Mouse (Mus musculus): ENCODE data around the gene Sohlh1. TPM values are rescaled to one million over a fixed set of nuclear protein-coding genes. Genes with fewer than 3 reads are reported as not detected.

The Sohlh1 gene
- polyA plus RNA-seq, 1 experiment from 2014 or later, result not detected

DNA sequence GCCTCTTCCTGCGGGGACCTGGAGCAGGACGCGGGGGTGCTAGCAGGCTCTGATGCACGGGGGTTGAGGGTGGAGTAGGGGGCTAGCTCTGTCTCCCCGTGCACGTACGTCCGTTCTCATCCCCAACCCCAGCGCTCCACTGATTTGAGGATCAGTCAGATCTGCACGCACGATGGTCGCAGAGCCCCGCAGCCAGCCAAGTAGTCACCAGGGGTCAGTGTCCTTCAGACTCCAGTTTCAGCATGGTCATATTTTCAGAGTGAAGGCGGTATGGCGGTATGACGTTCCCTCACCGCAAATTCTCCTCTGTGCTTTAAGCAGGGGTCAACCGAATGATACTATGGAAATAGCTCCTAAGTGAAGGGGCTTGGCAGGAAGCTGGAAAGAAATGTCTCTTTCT is 17.2 kb upstream of the Sohlh1 start:
- H3K4me2 ChIP-seq (replicated peaks), result peak overlapping the region; percentile 96
- H3K4me1 ChIP-seq, result peaks cover 14% of the 10 kb centered on the region
- H3K4me3 ChIP-seq, result peak overlapping the region; percentile 42
- ATAC-seq (ENCODE audit: insufficient number of reproducible peaks, insufficient read depth, low FRiP score, low TSS enrichment), result no peak
- WGBS, result 6% methylated on average over 18 of the region's 18 CpGs
- peaks cover 43% of the 10 kb centered on the region for H3K27me3 ChIP-seq
- H3K9me3 ChIP-seq, result no peaks in the 10 kb centered on the region
- H3K27ac ChIP-seq, result no peak overlapping the region
- 0 out of 2 replicates have a peak overlapping the region, but pooled peaks have one; percentile 15 for H3K9ac ChIP-seq
- no peaks in the 10 kb centered on the region for H3K36me3 ChIP-seq

DNA sequence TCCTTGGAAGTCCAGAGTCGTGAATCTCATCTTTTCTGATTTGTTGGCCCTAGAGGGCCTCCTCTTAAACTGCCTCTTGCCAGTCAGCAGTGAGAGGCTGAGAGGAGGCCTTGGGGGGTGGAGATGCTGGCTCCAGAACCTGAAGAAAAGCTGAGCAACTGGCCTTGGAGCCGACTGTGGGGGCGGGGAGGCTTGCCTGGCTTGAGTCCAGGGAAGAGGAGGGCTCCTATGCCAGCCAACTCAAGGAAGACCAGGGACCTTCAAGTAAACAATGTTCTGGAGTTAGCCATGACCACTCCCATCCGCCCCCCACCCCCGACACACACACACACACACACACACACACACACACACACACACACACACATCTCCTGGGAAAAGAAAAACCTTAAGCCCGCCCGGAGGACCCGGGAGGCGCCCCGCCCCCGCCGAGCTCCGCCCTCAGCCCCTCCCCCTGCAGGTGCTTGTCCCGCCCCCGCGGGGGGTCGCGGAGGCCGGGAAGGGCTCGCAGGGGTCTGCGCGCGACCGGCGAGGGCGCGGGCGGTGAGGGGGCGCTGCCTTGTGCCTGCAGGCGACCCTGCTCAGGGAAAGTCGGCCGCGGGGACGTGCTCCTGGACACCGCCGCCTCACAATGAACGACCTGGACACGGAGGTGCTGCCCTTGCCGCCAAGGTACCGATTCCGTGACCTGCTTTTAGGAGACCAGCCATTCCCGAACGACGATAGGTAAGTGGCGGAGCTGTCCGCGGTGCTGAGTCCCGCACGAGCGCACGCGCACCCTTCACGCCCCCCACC is 16.5 kb upstream of the Sohlh1 start, which contains the start of gene Kcnt1:
TSS of gene Kcnt1 (plus strand) at position 398 of the 795 bp plus-strand sequence.
- under 1% methylated on average over 47 of the region's 53 CpGs for WGBS
- peaks cover 43% of the 10 kb centered on the region for H3K27me3 ChIP-seq
- H3K4me3 ChIP-seq, result peak within 1 kb of the TSS; percentile 42
- no peaks in the 10 kb centered on the region for H3K9me3 ChIP-seq
- H3K4me1 ChIP-seq, result peaks cover 14% of the 10 kb centered on the region
- no peak within 1 kb of the TSS for H3K27ac ChIP-seq
- peak within 1 kb of the TSS; percentile 15; the same call in 1 of the 2 replicates for H3K9ac ChIP-seq
- no peaks in the 10 kb centered on the region for H3K36me3 ChIP-seq
- peak within 1 kb of the TSS; percentile 96 for H3K4me2 ChIP-seq (replicated peaks)
- ATAC-seq (ENCODE audit: insufficient number of reproducible peaks, insufficient read depth, low FRiP score, low TSS enrichment), result no peak

- Histone ChIP-seq H3K27me3 (peaks cover 43% of the 10 kb centered on the region), H3K9ac (no peak overlapping the region), H3K4me3 (no peak overlapping the region), H3K4me1 (peaks cover 14% of the 10 kb centered on the region), H3K9me3 (no peaks in the 10 kb centered on the region), H3K27ac (no peak overlapping the region), H3K4me2 (replicated peaks) (peak overlapping the region; percentile 96), H3K36me3 (no peaks in the 10 kb centered on the region)
- no peak for ATAC-seq (ENCODE audit: insufficient number of reproducible peaks, insufficient read depth, low FRiP score, low TSS enrichment)
- WGBS, result 67% methylated on average over 5 of the region's 5 CpGs
These were observed 15.7 kb upstream of the Sohlh1 start for GRCm38 (mm10) chr2:25862696-25863270.

- Histone ChIP-seq H3K4me3 (no peak overlapping the region), H3K4me2 (replicated peaks) (no peak overlapping the region), H3K27me3 (peaks cover 43% of the 10 kb centered on the region), H3K4me1 (peaks cover 14% of the 10 kb centered on the region), H3K27ac (no peak overlapping the region), H3K36me3 (no peaks in the 10 kb centered on the region), H3K9ac (no peak overlapping the region), H3K9me3 (no peaks in the 10 kb centered on the region)
- WGBS, result 64% methylated on average over 2 of the region's 2 CpGs
- ATAC-seq (ENCODE audit: insufficient number of reproducible peaks, insufficient read depth, low FRiP score, low TSS enrichment), result no peak
These were observed 15.0 kb upstream of the Sohlh1 start for GRCm38 (mm10) chr2:25862038-25862437.

DNA sequence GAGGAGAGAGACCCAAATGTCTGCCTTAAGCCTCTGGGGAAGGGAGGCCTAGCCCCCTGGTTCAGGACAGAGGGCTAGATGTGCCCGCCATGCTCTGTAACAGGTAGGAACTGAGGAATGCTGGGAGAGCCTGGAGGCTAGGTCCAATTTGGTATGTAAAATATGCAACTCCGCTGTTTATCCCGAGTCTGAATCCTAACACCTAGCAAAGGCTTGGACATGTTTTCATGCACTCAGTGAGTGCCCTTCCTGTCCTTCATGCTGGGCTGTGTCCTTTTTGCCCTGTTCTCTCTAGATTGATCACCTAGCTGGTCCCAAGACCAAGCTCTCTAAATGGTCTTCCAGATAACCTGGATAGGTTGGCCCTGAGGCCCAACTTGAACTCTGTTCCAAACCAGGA is 12.8 kb upstream of the Sohlh1 start:
- Histone ChIP-seq H3K4me3 (no peak overlapping the region), H3K27me3 (peaks cover 25% of the 10 kb centered on the region), H3K9ac (no peak overlapping the region), H3K4me1 (peaks cover 14% of the 10 kb centered on the region), H3K9me3 (no peaks in the 10 kb centered on the region), H3K27ac (no peak overlapping the region), H3K36me3 (no peaks in the 10 kb centered on the region), H3K4me2 (replicated peaks) (no peak overlapping the region)
- ATAC-seq (ENCODE audit: insufficient number of reproducible peaks, insufficient read depth, low FRiP score, low TSS enrichment), result no peak
- WGBS, result 72% methylated on average over 3 of the region's 3 CpGs

DNA sequence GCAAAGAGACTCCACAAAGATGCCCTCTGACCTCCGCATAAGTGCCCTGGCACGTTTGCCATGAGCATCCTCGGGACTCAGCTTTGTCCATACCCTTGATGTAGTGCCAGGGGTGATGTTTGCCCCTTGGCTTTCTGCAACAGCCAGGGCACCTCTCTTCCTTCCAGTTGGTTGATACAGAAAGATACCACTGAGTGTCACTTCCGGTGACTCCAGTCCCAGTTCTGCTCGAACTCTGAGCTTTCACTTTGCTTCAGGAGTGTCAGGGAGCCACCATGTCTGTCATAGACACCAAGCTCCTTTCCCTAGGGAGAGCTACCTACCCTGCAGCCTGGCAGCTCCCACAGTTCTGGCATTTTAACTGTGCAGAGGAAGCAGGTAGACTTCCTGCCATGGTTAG is 7.0 kb upstream of the Sohlh1 start:
- Histone ChIP-seq H3K27me3 (no peaks in the 10 kb centered on the region), H3K4me1 (no peaks in the 10 kb centered on the region), H3K36me3 (no peaks in the 10 kb centered on the region), H3K9me3 (no peaks in the 10 kb centered on the region), H3K27ac (no peak overlapping the region), H3K9ac (no peak overlapping the region), H3K4me2 (replicated peaks) (no peak overlapping the region), H3K4me3 (no peak overlapping the region)
- WGBS, result 77% methylated on average over 5 of the region's 5 CpGs
- ATAC-seq (ENCODE audit: insufficient number of reproducible peaks, insufficient read depth, low FRiP score, low TSS enrichment), result no peak

DNA sequence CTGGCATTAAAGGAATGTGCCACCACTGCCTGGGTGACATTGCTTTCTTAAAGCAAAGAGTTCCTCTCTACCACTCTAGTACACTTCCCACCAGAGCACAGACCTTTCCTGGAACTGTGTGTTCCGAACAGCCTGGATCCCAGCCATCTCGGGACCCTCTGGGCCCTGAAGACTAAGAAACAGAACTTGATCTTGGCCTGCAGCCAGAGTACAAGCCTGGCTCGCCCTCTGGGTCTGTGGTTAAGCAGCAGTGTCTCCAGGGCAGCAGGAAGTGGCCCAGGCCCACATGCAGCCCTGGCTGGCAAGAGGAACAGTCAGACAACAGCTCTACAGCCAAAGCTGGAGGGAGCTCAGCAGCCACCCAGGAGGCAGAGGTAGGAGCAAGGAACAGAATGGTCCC is 5.6 kb upstream of the Sohlh1 start:
- Histone ChIP-seq H3K4me1 (no peaks in the 10 kb centered on the region), H3K27ac (no peak overlapping the region), H3K9me3 (no peaks in the 10 kb centered on the region), H3K9ac (no peak overlapping the region), H3K36me3 (no peaks in the 10 kb centered on the region), H3K4me3 (no peak overlapping the region), H3K4me2 (replicated peaks) (no peak overlapping the region), H3K27me3 (no peaks in the 10 kb centered on the region)
- WGBS, result 45% methylated on average over 3 of the region's 3 CpGs
- no peak for ATAC-seq (ENCODE audit: insufficient number of reproducible peaks, insufficient read depth, low FRiP score, low TSS enrichment)

DNA sequence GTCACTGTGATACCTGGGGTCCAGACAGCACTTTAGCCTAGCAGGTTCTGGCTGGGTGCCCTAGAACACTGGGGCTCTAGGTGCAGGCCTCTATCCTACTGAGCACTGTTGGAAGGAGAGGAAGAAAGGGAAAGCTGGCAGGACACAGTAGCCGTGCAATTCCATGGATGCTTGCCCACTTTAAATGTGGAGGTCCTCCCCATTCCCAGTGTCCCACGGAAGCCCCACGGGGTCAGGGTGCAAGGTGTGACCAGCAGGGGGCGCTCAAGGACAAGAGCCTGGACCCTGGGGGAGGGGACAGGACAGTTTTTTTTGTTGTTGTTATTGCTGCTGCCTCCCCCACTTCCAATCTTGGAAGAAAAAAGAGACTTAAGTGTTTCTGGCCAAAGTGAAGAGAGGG is 3.3 kb upstream of the Sohlh1 start:
- H3K4me1 ChIP-seq, result no peaks in the 10 kb centered on the region
- no peak overlapping the region for H3K9ac ChIP-seq
- no peak overlapping the region for H3K4me2 ChIP-seq (replicated peaks)
- no peaks in the 10 kb centered on the region for H3K27me3 ChIP-seq
- no peak for ATAC-seq (ENCODE audit: insufficient number of reproducible peaks, insufficient read depth, low FRiP score, low TSS enrichment)
- no peaks in the 10 kb centered on the region for H3K36me3 ChIP-seq
- H3K9me3 ChIP-seq, result no peaks in the 10 kb centered on the region
- no peak overlapping the region for H3K4me3 ChIP-seq
- no peak overlapping the region for H3K27ac ChIP-seq
- WGBS, result 17% methylated on average over 4 of the region's 4 CpGs

GRCm38 (mm10) chr2:25846516-25846915 is 532 bp downstream of the Sohlh1 start:
- no peak overlapping the region for H3K4me3 ChIP-seq
- H3K27me3 ChIP-seq, result no peaks in the 10 kb centered on the region
- H3K36me3 ChIP-seq, result no peaks in the 10 kb centered on the region
- 0 out of 2 replicates have a peak overlapping the region, but pooled peaks have one; percentile 11 for H3K27ac ChIP-seq
- no peak for ATAC-seq (ENCODE audit: insufficient number of reproducible peaks, insufficient read depth, low FRiP score, low TSS enrichment)
- H3K9ac ChIP-seq, result no peak overlapping the region
- H3K4me2 ChIP-seq (replicated peaks), result no peak overlapping the region
- no peaks in the 10 kb centered on the region for H3K4me1 ChIP-seq
- 76% methylated on average over 8 of the region's 8 CpGs for WGBS
- no peaks in the 10 kb centered on the region for H3K9me3 ChIP-seq

DNA sequence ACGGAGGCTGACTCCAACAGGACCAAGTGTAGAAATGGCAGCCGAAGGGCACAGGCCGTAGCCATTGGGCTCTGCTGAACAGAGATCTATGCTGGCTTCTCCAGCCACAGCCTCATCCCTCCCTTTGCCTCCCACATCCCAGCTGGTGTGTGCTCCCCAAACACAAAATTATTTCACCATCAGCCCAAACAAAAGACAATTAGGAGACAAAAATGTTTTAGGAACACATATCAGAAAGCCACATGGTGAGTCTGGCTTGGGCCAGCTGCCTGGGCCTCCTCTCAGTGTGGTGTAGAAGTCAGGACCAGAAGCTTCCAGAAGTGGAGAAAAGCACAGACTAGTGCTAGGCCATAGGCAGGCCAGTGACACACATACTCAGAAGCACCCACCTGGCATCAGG is 3.0 kb downstream of the Sohlh1 start:
- no peak for ATAC-seq (ENCODE audit: insufficient number of reproducible peaks, insufficient read depth, low FRiP score, low TSS enrichment)
- H3K4me2 ChIP-seq (replicated peaks), result no peak overlapping the region
- no peak overlapping the region for H3K27ac ChIP-seq
- no peaks in the 10 kb centered on the region for H3K4me1 ChIP-seq
- H3K36me3 ChIP-seq, result no peaks in the 10 kb centered on the region
- no peak overlapping the region for H3K9ac ChIP-seq
- WGBS, result 90% methylated on average over 3 of the region's 3 CpGs
- no peaks in the 10 kb centered on the region for H3K9me3 ChIP-seq
- H3K27me3 ChIP-seq, result no peaks in the 10 kb centered on the region
- no peak overlapping the region for H3K4me3 ChIP-seq

GRCm38 (mm10) chr2:25842758-25843157 is 4.3 kb downstream of the Sohlh1 start:
- no peak overlapping the region for H3K27ac ChIP-seq
- WGBS, result 64% methylated on average over 1 of the region's 1 CpGs

GRCm38 (mm10) chr2:25842161-25842560 is 4.9 kb downstream of the Sohlh1 start:
- H3K36me3 ChIP-seq, result no peaks in the 10 kb centered on the region
- no peaks in the 10 kb centered on the region for H3K27me3 ChIP-seq
- 65% methylated on average over 4 of the region's 4 CpGs for WGBS
- H3K4me2 ChIP-seq (replicated peaks), result no peak overlapping the region
- H3K9me3 ChIP-seq, result no peaks in the 10 kb centered on the region
- H3K27ac ChIP-seq, result no peak overlapping the region
- H3K4me1 ChIP-seq, result no peaks in the 10 kb centered on the region
- ATAC-seq (ENCODE audit: insufficient number of reproducible peaks, insufficient read depth, low FRiP score, low TSS enrichment), result no peak
- H3K4me3 ChIP-seq, result no peak overlapping the region
- no peak overlapping the region for H3K9ac ChIP-seq

More at GRCm38 (mm10) chr2:25842758-25843157, 4.3 kb downstream of the Sohlh1 start:
- Histone ChIP-seq H3K9ac (no peak overlapping the region), H3K9me3 (no peaks in the 10 kb centered on the region), H3K4me2 (replicated peaks) (no peak overlapping the region), H3K4me1 (no peaks in the 10 kb centered on the region), H3K36me3 (no peaks in the 10 kb centered on the region), H3K4me3 (no peak overlapping the region), H3K27me3 (no peaks in the 10 kb centered on the region)
- no peak for ATAC-seq (ENCODE audit: insufficient number of reproducible peaks, insufficient read depth, low FRiP score, low TSS enrichment)

All from embryonic facial prominence, embryonic 12.5 days (tissue).